In genomic region chr9:14150288-14150687, GRCm38 (mm10) we compare ENCODE assay signal across 18 mouse cellular contexts.
"Had no signal": no experiment of that assay in that cellular context is flagged by ENCODE, and none has a peak within 500 bp of the region (broad histone marks: within the 10 kb centered on the region; RNA-seq: fewer than 3 reads in every experiment).

No protein-coding gene starts in this region.

- H3K4me3 ChIP-seq: limb, embryonic 12.5 days; liver, embryonic 13.5 days; midbrain, embryonic 15.5 days; neural tube, embryonic 12.5 days; neural tube, embryonic 15.5 days; stomach, embryonic 15.5 days had no signal

- DNase-seq: kidney, adult 18-20 months; kidney, adult 9 months; kidney, postnatal 14 days; kidney, postnatal 4 days; layer of hippocampus, adult 9-11 months; liver, embryonic 13.5 days; lung, adult 2 months; lung, postnatal 14 days; lung, postnatal 4 days; right cerebral cortex, postnatal 25 days; spleen, adult 18-20 months; thymus, postnatal 25 days had no signal

- H3K9ac ChIP-seq: limb, embryonic 12.5 days; liver, embryonic 13.5 days; midbrain, embryonic 15.5 days; neural tube, embryonic 12.5 days; neural tube, embryonic 15.5 days; stomach, embryonic 15.5 days had no signal

- ATAC-seq: midbrain, embryonic 15.5 days had no signal

- H3K4me1 ChIP-seq: limb, embryonic 12.5 days; liver, embryonic 13.5 days; midbrain, embryonic 15.5 days; neural tube, embryonic 12.5 days; neural tube, embryonic 15.5 days; stomach, embryonic 15.5 days had no signal

- H3K9me3 ChIP-seq: liver, embryonic 13.5 days; midbrain, embryonic 15.5 days; neural tube, embryonic 12.5 days; neural tube, embryonic 15.5 days; stomach, embryonic 15.5 days had no signal

- H3K27me3 ChIP-seq: limb, embryonic 12.5 days; liver, embryonic 13.5 days; midbrain, embryonic 15.5 days; neural tube, embryonic 12.5 days; neural tube, embryonic 15.5 days; stomach, embryonic 15.5 days had no signal

- H3K4me2 ChIP-seq: limb, embryonic 12.5 days; liver, embryonic 13.5 days; midbrain, embryonic 11.5 days; midbrain, embryonic 15.5 days; neural tube, embryonic 12.5 days; neural tube, embryonic 15.5 days; stomach, embryonic 15.5 days had no signal

- H3K36me3 ChIP-seq: limb, embryonic 12.5 days; liver, embryonic 13.5 days; midbrain, embryonic 15.5 days; neural tube, embryonic 12.5 days; neural tube, embryonic 15.5 days; stomach, embryonic 15.5 days had no signal

- H3K27ac ChIP-seq: limb, embryonic 12.5 days; liver, embryonic 13.5 days; midbrain, embryonic 15.5 days; neural tube, embryonic 12.5 days; neural tube, embryonic 15.5 days; stomach, embryonic 15.5 days had no signal
